Mouse (Mus musculus) lung, postnatal 0 days (tissue): ENCODE measurements at regions not wholly inside any gene's neighbourhood (a gene's known extent, or its start where the extent isn't known, plus 50 kb on each side); places are given as distances from the start of the nearest gene placed in this dataset.

ENCODE experiments used
- CTCF ChIP-seq: IDR thresholded peaks from 2 replicates; pipeline ENCODE4 v1.5.1; 2016; ENCODE audit warnings: antibody characterized with exemption, mild to moderate bottlenecking
- EP300 ChIP-seq: IDR thresholded peaks from 2 replicates; pipeline ENCODE4 v1.6.1; 2016; ENCODE audit warnings: antibody characterized with exemption, mild to moderate bottlenecking, control low read depth

- TF ChIP-seq CTCF = no peak
- TF ChIP-seq EP300 = no peak
These were observed 55.2 kb upstream of the Tgfbr2 start for GRCm38 (mm10) chr9:116230346-116230745.
